Mouse (Mus musculus): ENCODE data around the gene Itgb5. TPM values are rescaled to one million over a fixed set of nuclear protein-coding genes. Genes with fewer than 3 reads are reported as not detected.

Itgb5 gene
- total RNA-seq, 2 experiments from 2014 or later = 38.0 to 40.3 TPM

- peak in 1 of 2 experiments; percentile 15 for DNase-seq (ENCODE audit: low spot score in 2 of 2)
Observed at GRCm38 (mm10) chr16:33871865-33872443, 42.5 kb downstream of the Itgb5 start.

GRCm38 (mm10) chr16:33873282-33873681 is 43.8 kb downstream of the Itgb5 start:
- no peak for DNase-seq (ENCODE audit: low spot score in 2 of 2)

- DNase-seq (ENCODE audit: low spot score in 2 of 2) = no peak
Observed at GRCm38 (mm10) chr16:33878041-33878783, 48.7 kb downstream of the Itgb5 start.

GRCm38 (mm10) chr16:33879031-33879430 is 49.6 kb downstream of the Itgb5 start:
- DNase-seq (ENCODE audit: low spot score in 2 of 2) = no peak

GRCm38 (mm10) chr16:33879556-33879955 is 50.1 kb downstream of the Itgb5 start:
- DNase-seq (ENCODE audit: low spot score in 2 of 2) = no peak

GRCm38 (mm10) chr16:33880765-33881164 is 51.3 kb downstream of the Itgb5 start:
- DNase-seq (ENCODE audit: low spot score in 2 of 2) = no peak

- DNase-seq (ENCODE audit: low spot score in 2 of 2) = no peak
Observed at GRCm38 (mm10) chr16:33882540-33882939, 53.1 kb downstream of the Itgb5 start.

- peak in 1 of 2 experiments; percentile 12 for DNase-seq (ENCODE audit: low spot score in 2 of 2)
Observed at GRCm38 (mm10) chr16:33883046-33883975, 53.8 kb downstream of the Itgb5 start.

GRCm38 (mm10) chr16:33884201-33884600 is 54.7 kb downstream of the Itgb5 start:
- no peak for DNase-seq (ENCODE audit: low spot score in 2 of 2)

- no peak for DNase-seq (ENCODE audit: low spot score in 2 of 2)
Observed at GRCm38 (mm10) chr16:33885021-33885471, 55.6 kb downstream of the Itgb5 start.

- DNase-seq (ENCODE audit: low spot score in 2 of 2) = no peak
Observed at GRCm38 (mm10) chr16:33885671-33886328, 56.3 kb downstream of the Itgb5 start.

- DNase-seq (ENCODE audit: low spot score in 2 of 2) = no peak
Observed at GRCm38 (mm10) chr16:33886665-33887064, 57.2 kb downstream of the Itgb5 start.

- DNase-seq (ENCODE audit: low spot score in 2 of 2) = no peak
Observed at GRCm38 (mm10) chr16:33887981-33888380, 58.5 kb downstream of the Itgb5 start.

- no peak for DNase-seq (ENCODE audit: low spot score in 2 of 2)
Observed at GRCm38 (mm10) chr16:33889000-33889607, 59.6 kb downstream of the Itgb5 start.

GRCm38 (mm10) chr16:33891099-33891498 is 61.6 kb downstream of the Itgb5 start:
- DNase-seq (ENCODE audit: low spot score in 2 of 2) = no peak

- DNase-seq (ENCODE audit: low spot score in 2 of 2) = peak; percentile 39 to 57
Observed at GRCm38 (mm10) chr16:33891561-33892281, 62.3 kb downstream of the Itgb5 start.

- DNase-seq (ENCODE audit: low spot score in 2 of 2) = no peak
Observed at GRCm38 (mm10) chr16:33892539-33892938, 63.1 kb downstream of the Itgb5 start.

- DNase-seq (ENCODE audit: low spot score in 2 of 2) = no peak
Observed at GRCm38 (mm10) chr16:33893796-33894195, 64.3 kb downstream of the Itgb5 start.

GRCm38 (mm10) chr16:33894449-33894848 is 65.0 kb downstream of the Itgb5 start:
- DNase-seq (ENCODE audit: low spot score in 2 of 2) = no peak

- no peak for DNase-seq (ENCODE audit: low spot score in 2 of 2)
Observed at GRCm38 (mm10) chr16:33895690-33896089, 66.2 kb downstream of the Itgb5 start.
